Mouse (Mus musculus) skeletal muscle tissue, adult 2 months (tissue): ENCODE data around the gene Snx32.

Experiments used
- DNase-seq: peaks from one replicate; pipeline ENCODE4 v3.0.0-alpha.2; 2012; ENCODE audit warnings: low read depth, low spot score

Snx32 gene

GRCm38 (mm10) chr19:5510031-5511026 is at the start of gene Snx32:
Gene Snx32, minus strand, starts transcription at chr19:5510538.
- DNase-seq: peak; percentile 100

GRCm38 (mm10) chr19:5559631-5560456 is 49.5 kb upstream of the Snx32 start:
- DNase-seq: no peak

- DNase-seq: no peak
Measured at GRCm38 (mm10) chr19:5559229-5559628, 48.9 kb upstream of the Snx32 start.

- no peak for DNase-seq
Measured at GRCm38 (mm10) chr19:5558770-5559169, 48.4 kb upstream of the Snx32 start.

GRCm38 (mm10) chr19:5558169-5558568 is 47.8 kb upstream of the Snx32 start:
- no peak for DNase-seq

GRCm38 (mm10) chr19:5554212-5554611 is 43.9 kb upstream of the Snx32 start:
- DNase-seq: no peak

- no peak for DNase-seq
Measured at GRCm38 (mm10) chr19:5553802-5554201, 43.5 kb upstream of the Snx32 start.

- no peak for DNase-seq
Measured at GRCm38 (mm10) chr19:5547471-5548056, 37.2 kb upstream of the Snx32 start.

GRCm38 (mm10) chr19:5544031-5544430 is 33.7 kb upstream of the Snx32 start:
- DNase-seq: no peak

GRCm38 (mm10) chr19:5543362-5543761 is 33.0 kb upstream of the Snx32 start:
- no peak for DNase-seq

GRCm38 (mm10) chr19:5538786-5539185 is 28.4 kb upstream of the Snx32 start:
- DNase-seq: no peak

GRCm38 (mm10) chr19:5532520-5532919 is 22.2 kb upstream of the Snx32 start:
- no peak for DNase-seq

GRCm38 (mm10) chr19:5530138-5530524 is 19.8 kb upstream of the Snx32 start:
- no peak for DNase-seq

GRCm38 (mm10) chr19:5529325-5530137 is 19.2 kb upstream of the Snx32 start:
- peak; percentile 91 for DNase-seq

GRCm38 (mm10) chr19:5525204-5525603 is 14.9 kb upstream of the Snx32 start:
- no peak for DNase-seq

GRCm38 (mm10) chr19:5518721-5519120 is 8.4 kb upstream of the Snx32 start:
- DNase-seq: no peak

- DNase-seq: no peak
Measured at GRCm38 (mm10) chr19:5516906-5517505, 6.7 kb upstream of the Snx32 start.

- DNase-seq: no peak
Measured at GRCm38 (mm10) chr19:5515840-5516777, 5.8 kb upstream of the Snx32 start.

- DNase-seq: no peak
Measured at GRCm38 (mm10) chr19:5513005-5513349, 2.6 kb upstream of the Snx32 start.
